Mouse (Mus musculus) adrenal gland, postnatal 10 days (tissue): Measurements from ENCODE around the gene Muc13. TPM values are rescaled to one million over a fixed set of nuclear protein-coding genes. Genes with fewer than 3 reads are reported as not detected.

Source experiments
- DNase-seq: peaks from one replicate; pipeline ENCODE4 v3.0.0; 2021; ENCODE audit warnings: mixed read lengths
- total RNA-seq, 2 experiments: library from RNA; stranded (reverse); gene quantifications; 2 replicates each; pipeline ENCODE4 v1.2.3; 2021

The Muc13 gene
- total RNA-seq, 2 experiments from 2014 or later = 0.09 to 0.18 TPM

DNA sequence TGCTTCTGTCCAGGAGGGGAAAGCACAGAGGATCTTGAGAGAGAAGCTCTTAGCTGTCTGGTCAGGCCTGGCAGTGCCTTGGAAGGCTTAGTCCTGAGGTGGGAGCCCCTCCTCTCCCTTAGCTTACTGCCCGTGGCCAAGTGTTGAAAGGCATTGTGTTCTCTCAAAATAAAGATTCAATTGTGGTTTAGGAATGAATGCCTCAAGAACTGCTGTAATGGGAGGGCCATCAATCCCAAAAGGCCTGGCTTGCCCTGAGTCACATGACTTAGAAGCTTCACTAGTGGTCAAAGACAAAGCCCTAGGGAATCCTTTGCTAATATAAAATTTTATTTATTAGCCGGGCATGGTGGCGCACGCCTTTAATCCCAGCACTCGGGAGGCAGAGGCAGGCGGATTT lies 30.8 kb downstream of the Muc13 start:
- no peak for DNase-seq

DNA sequence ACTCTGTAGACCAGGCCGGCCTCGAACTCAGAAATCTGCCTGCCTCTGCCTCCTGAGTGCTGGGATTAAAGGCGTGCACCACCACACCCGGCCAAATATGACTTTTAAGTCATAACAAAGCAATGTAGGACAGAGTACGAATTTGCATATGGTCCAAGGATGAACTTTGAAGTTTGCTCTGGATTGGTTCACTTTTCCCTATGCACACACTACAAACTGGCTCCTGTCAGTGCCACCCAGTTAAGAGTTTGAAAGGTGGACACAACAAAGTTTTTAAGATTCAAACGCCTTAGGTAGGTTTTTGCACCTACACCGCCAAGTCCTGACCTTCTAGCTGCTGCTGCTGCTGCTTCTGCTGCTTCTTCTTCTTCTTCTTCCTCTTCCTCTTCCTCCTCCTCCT lies 34.7 kb downstream of the Muc13 start:
- no peak for DNase-seq

- DNase-seq = peak; percentile 90
Measured at GRCm38 (mm10) chr16:33829301-33829831, 35.5 kb downstream of the Muc13 start, which contains the start of gene Itgb5. Gene Itgb5 (plus strand): TSS chr16:33829665.

- peak; percentile 72 for DNase-seq
Measured at GRCm38 (mm10) chr16:33829842-33830511, 36.1 kb downstream of the Muc13 start.

DNA sequence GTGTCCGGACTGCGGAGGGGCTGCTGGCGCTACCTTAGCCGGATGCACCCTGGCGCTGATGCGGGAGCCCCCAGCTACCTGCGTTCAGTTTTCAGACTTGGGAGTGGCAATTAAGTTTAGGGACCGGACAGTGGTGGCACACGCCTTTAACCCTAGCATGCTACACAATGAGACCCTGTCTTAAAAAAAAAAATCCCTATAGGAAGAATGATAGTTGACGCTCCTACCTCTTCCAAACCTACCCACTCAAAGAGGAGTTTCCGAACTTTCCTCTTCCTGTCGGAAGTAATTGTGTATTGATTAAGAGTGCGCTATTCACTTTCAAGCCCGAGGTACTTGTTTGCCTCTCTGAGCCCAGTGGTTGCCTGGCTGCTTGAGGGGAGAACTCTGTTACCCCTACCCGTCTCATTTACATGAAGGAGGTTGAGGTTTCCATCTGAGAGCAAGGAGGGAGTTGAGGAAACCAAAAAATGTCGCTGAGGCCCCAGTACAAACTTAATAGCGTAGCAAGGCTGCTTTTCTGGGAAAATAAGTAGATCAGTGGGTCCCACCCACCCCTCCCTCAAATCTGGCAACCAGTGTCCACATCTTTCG lies 36.8 kb downstream of the Muc13 start:
- no peak for DNase-seq

DNA sequence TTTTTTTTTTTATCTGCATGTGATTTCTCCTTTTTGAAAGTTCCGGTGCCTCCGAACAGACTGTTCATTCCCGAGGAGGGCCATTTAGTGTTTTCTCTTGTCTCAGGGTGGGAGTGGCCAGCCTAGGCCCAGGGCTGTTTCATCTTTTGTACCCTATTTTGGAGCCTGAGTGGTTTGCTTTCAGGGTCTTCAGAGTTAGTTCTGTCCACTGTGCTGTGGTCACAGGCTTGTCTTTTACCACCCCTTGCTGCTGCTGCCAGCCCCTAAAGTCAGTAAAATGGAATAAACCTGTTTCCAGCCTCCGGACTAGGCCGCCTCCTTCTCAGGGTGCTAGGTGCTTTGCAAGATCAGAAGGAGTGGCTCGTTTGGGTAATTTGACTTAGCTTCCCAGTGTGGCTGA lies 38.2 kb downstream of the Muc13 start:
- no peak for DNase-seq

GRCm38 (mm10) chr16:33832728-33833428 lies 39.0 kb downstream of the Muc13 start:
- peak; percentile 45 for DNase-seq

DNA sequence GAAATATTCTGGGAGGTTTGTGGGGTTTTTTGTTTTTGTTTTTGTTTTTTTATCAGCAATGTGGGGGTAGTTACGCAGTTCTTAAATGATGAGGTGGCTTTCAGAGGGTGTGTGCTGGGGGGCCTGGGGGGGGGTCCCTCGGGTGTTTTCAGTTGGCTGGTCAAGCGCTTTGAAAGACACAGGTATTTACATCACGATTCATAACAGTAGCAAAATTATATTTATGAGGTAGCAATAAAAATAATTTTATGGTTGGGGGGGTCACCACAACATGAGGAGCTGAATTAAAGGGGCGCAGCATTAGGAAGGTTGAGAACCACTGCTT lies 39.6 kb downstream of the Muc13 start:
- no peak for DNase-seq

DNA sequence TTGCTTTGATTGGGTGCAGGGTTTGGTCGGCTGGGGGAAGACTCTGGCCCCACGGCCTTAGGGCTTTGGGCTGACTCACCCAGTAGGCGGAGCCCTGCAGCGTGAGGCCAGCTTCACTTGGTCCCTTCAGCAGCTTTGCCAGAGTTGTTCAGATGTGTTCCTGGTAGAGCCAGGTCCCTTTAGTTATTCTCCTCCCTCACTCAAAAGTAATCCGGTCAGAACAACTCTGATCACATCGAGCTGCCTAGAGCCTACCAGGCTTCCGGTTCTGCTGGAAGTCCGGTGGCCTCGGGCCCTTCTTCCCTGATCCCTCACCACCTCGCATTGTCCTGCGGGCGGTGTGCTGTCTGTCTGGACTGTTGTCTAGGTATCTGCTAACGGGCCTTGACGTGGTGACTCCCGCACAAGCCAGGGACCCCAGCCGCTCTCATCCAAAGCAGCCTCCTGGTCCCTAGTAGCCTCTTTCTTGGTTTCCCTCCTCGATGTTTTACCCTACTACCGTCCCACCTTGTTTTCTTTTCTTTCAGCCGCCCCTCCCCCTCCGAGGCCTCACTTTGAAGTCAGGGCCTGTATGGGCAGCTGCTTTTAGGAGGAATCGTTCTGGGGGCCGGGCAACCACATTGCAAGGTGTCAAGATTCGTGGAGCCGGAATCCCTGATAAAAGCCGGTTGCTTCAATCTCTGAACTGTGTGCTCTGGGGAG lies 40.1 kb downstream of the Muc13 start:
- DNase-seq = peak; percentile 82

DNA sequence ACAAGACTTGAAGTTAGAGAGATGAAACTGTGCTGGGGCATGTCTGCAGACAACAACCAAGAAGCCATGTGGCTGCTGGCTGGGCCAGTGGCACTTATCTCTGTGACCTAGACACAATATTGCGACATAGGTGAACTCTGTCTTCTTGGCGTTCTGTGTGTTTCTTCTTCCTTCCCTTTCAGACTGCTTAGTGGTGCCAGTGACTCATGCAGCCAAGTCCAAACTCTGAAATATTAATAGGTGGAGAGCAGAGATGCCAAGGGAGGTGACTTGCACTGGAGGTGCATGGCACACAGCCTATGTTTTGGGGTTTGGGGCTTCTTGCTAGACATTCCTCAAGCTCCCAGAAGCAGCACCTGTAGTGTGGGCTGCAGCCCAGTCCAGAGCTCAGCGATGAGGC lies 42.8 kb downstream of the Muc13 start:
- DNase-seq = peak; percentile 44

DNA sequence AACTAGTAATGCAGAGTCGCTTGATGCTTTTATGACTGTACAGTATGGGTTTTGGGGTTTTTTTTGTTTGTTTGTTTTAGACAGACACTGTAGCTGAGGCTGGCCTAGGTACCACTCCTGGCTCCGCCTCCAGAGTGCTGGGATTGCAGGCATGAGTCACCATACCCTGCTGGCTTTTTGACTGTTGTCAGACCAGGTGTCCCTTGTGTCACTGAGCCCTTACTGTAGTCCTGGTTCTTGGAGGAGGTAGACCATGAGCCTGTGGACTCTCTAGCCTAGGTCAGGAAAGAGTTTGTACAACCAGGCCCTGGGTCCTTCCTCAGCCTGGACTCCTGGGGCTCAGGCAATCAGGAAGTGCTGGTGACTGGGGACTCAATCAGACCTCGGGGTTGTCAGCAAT lies 43.4 kb downstream of the Muc13 start:
- DNase-seq = peak; percentile 39

- no peak for DNase-seq
Measured at GRCm38 (mm10) chr16:33840616-33841015, 46.8 kb downstream of the Muc13 start.

- no peak for DNase-seq
Measured at GRCm38 (mm10) chr16:33842081-33842880, 48.4 kb downstream of the Muc13 start.

DNA sequence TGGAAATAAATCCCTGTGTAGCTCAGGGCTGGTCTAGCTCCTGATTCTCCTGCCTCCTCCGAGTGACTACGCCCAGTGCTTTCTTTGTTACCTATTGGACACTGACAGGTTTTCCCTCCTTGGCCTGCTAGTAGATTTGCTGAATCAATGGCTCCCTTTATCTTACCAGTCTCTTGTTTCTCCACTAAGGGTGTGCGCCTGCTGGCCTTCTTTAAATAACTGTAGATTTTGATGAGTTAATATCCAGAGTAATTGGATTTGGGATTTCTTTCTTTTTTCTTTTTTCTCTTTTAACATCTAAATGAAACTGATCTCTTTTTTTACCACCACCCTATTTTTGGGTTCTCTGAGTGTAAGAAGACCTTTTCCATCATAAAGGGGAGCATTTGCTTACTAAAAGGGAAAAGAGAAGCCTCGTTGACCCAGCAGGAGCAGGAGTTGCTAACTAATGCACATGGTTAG lies 50.3 kb downstream of the Muc13 start:
- DNase-seq = no peak

DNA sequence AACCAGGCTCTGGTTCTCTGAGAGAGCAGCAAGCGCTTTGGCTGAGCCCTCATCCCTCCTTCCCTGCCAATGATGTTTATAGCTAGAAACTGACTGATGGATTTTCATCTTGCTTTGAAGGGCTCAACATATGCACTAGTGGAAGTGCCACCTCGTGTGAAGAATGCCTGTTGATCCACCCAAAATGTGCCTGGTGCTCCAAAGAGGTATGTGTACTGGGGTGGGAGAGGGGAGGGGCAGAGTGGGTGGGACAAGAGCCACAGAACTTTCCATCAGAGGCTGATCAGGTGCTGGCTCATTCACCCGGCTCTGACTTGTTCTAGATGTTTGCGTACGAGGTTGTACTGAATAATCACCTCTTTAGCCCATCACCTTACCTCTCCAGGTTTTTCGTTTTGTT lies 51.0 kb downstream of the Muc13 start:
- no peak for DNase-seq

- no peak for DNase-seq
Measured at GRCm38 (mm10) chr16:33853271-33853670, 59.4 kb downstream of the Muc13 start.

DNA sequence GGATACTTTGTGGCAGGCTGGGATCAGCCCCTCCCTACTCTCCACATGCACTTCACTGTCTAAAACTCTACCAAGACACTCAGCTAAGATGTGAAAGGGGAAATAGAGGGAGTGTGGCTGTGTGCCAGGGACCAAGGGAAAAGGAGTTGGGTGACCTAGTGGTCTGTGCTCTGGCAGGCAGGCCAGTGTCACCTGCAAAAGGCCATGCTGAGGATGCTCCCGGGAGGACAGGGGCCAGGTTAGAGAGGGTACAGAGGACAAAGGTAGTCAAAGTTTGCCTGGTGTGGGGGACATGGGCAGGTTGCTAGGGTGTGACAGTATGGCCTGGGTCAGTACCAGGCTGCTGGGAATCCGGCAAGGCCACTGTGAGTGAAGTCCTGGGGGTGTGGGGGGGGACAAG lies 64.9 kb downstream of the Muc13 start:
- DNase-seq = no peak

- DNase-seq = no peak
Measured at GRCm38 (mm10) chr16:33859380-33859779, 65.5 kb downstream of the Muc13 start.

- peak; percentile 94 for DNase-seq
Measured at GRCm38 (mm10) chr16:33859988-33860700, 66.3 kb downstream of the Muc13 start.

GRCm38 (mm10) chr16:33862406-33862805 lies 68.6 kb downstream of the Muc13 start:
- DNase-seq = no peak

- DNase-seq = no peak
Measured at GRCm38 (mm10) chr16:33863208-33863751, 69.4 kb downstream of the Muc13 start.
